Mouse (Mus musculus) bone marrow macrophage, adult 2 months (primary cell): Measurements from ENCODE around the gene H2-Ke6.

Source experiments
- CTCF ChIP-seq: IDR thresholded peaks from 2 replicates; pipeline ENCODE4 v1.5.1; 2012; ENCODE audit warnings: low read depth, mild to moderate bottlenecking, low read length, moderate library complexity
- POLR2A ChIP-seq: IDR thresholded peaks from 2 replicates; pipeline ENCODE4 v1.6.1; 2012; ENCODE audit warnings: mild to moderate bottlenecking, low read depth, low read length, borderline replicate concordance

DNA sequence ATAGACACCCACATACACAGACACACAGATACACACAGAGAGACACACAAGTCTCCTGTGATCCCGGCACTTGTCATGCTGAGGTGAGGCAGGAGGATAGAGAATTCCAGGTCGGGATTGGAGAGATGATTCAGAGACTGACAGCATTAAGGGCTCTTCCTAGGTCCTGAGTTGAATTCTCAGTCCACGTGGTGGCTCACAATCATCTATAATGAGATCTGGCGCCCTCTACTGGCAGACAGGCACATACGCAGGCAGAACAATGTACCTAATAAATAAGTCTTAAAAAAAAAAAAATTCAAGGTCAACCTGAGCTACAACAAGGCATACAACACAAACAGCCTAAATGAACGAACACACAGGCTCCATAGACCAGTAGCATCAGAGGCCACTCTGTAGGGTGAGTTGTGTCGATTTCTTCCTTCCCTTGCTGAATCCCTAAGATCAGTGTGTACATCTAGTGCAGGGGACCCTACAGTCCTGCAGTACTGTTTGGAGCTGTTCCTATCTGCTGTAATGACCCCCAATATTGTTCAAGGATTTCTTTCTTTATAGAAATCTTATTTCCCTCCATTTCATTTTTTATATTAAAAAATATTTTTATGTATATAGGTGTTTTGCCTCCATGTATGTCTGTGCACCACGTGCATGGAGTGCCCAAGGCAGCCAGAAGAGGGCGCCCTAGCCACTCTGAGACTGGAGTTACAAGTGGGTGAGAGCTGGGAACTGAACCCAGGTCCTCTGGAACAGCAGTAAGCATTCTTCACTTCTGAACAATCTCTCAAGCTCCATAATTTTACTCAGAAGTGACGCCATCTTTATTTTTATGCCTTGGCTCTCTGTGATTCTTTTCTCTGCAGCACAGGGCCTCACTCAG is 35.8 kb downstream of the H2-Ke6 start:
- TF ChIP-seq POLR2A (no peak), CTCF (peak; percentile 55)
